Comparison of ENCODE assay signal across 8 mouse cellular contexts in the genomic region with DNA sequence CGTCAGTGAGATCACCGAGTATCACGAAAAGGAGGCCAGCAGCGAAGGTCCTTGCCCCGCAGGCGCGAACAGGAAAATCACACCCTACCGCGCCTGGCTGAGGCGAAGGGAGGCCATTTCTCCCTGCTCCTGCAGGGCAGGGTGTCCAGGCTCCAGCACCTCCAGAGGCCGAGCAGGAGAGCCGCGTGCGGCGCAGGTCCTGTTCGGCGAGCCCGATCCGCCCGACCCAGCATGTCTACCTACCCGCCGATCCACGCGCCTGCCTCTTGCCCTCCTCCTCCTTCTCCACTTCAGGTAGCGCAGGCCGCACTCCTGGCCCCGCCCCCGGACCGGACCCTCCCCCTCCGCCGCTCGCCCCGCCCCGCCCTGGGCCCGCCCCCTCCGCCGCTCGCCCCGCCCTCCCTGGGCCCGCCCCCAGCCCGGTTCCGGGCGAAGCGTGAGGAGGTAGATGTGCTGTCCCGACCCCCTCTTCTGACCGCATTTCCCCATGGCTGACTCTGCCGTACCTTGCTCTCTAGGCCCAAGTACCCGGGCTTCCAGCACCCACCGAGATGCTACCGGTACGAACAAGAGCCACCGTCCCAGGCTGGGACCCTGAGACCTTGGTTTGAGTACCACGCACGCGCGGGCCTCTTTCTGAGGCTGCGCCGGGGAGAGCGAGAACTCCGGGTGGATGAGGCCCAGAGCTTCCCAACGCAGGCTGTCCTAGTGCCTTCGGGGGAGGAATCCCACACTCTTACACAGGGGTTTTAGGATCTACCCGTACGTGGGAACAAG. TPM values are rescaled to one million over a fixed set of nuclear protein-coding genes. Genes with fewer than 3 reads are reported as not detected.
A peak's percentile ranks its signal among the peaks of the same experiment; 100 is the strongest.
DNase-seq lines count a peak whose midpoint lies in the region; ATAC-seq lines count a peak whose summit lies in the region.

A gene (plus strand): TSS at position 73 of the 777 bp plus-strand sequence.
A gene (minus strand): TSS at position 588 of the 777 bp plus-strand sequence.

- H3K4me1 ChIP-seq in forebrain, embryonic 14.5 days (ENCODE audit: control insufficient read depth, insufficient read depth, low read length) = no peaks in the 10 kb centered on the region; the same call in 1 of the 2 replicates
- peaks cover 18% of the 10 kb centered on the region for H3K4me1 ChIP-seq in neural tube, embryonic 15.5 days

- intact Hi-C loops in heart, postnatal 14 days (cut with DNase I) = no loop called here

- peak within 1 kb of the TSS; percentile 81 for H3K9ac ChIP-seq in forebrain, embryonic 14.5 days (ENCODE audit: low read length)
- H3K9ac ChIP-seq in neural tube, embryonic 15.5 days (replicated peaks) = peak within 1 kb of the TSS; percentile 77

- peak; percentile 95 for ATAC-seq in forebrain, embryonic 14.5 days
- ATAC-seq in neural tube, embryonic 15.5 days (ENCODE audit: low FRiP score) = peak; percentile 97

- peak within 1 kb of the TSS; percentile 80 for H3K27ac ChIP-seq in forebrain, embryonic 14.5 days (ENCODE audit: low read depth, low read length)
- peak within 1 kb of the TSS; percentile 94 for H3K27ac ChIP-seq in neural tube, embryonic 15.5 days (replicated peaks)

- H3K9me3 ChIP-seq in forebrain, embryonic 14.5 days (replicated peaks; ENCODE audit: control insufficient read depth, low read length) = no peaks in the 10 kb centered on the region
- no peaks in the 10 kb centered on the region for H3K9me3 ChIP-seq in neural tube, embryonic 15.5 days (replicated peaks)

- DNase-seq in ES-CJ7 (ENCODE audit: low read depth, low spot score) = peak; percentile 86
- peak; percentile 83 for DNase-seq in cerebellum, adult 11 months
- DNase-seq in forebrain, embryonic 14.5 days (ENCODE audit: low spot score) = peak; percentile 95
- DNase-seq in heart, postnatal 14 days = peak; percentile 82 to 87
- peak; percentile 85 for DNase-seq in layer of hippocampus, adult 11-12 months (ENCODE audit: low spot score)
- peak; percentile 89 for DNase-seq in lung, adult 18-20 months
- peak; percentile 91 for DNase-seq in testis, postnatal 14 days (ENCODE audit: low spot score)

- peak within 1 kb of the TSS; percentile 50 for H3K4me2 ChIP-seq in forebrain, embryonic 14.5 days (ENCODE audit: low read length)
- peak within 1 kb of the TSS; percentile 65 for H3K4me2 ChIP-seq in neural tube, embryonic 15.5 days

- 1% methylated on average over 60 of the region's 64 CpGs for WGBS in forebrain, embryonic 14.5 days
- WGBS in neural tube, embryonic 15.5 days = under 1% methylated on average over 63 of the region's 64 CpGs

- H3K36me3 ChIP-seq in forebrain, embryonic 14.5 days (ENCODE audit: control insufficient read depth, insufficient read depth, low read length) = peaks cover 16% of the 10 kb centered on the region
- peaks cover 13% of the 10 kb centered on the region for H3K36me3 ChIP-seq in neural tube, embryonic 15.5 days

- peak within 1 kb of the TSS; percentile 71 for H3K4me3 ChIP-seq in forebrain, embryonic 14.5 days (ENCODE audit: low read depth, low read length)
- H3K4me3 ChIP-seq in neural tube, embryonic 15.5 days (replicated peaks) = peak within 1 kb of the TSS; percentile 86

- H3K27me3 ChIP-seq in forebrain, embryonic 14.5 days (replicated peaks; ENCODE audit: control insufficient read depth, insufficient read depth, low read length) = no peaks in the 10 kb centered on the region
- H3K27me3 ChIP-seq in neural tube, embryonic 15.5 days (replicated peaks) = no peaks in the 10 kb centered on the region

RNA-seq across cellular contexts. Expression of the first gene that starts in this region (rescaled TPM):
- 23.5 and 25.1 TPM in 2 replicates for polyA plus RNA-seq in forebrain, embryonic 14.5 days (2014; fragmentation: Nextera tagmentation; extraction: Ambion mirVana)
- 1 to 10 TPM; 7.0 to 8.2 TPM for total RNA-seq in heart, postnatal 14 days (2021)
- 21.4 and 25.6 TPM in 2 replicates for polyA plus RNA-seq in neural tube, embryonic 15.5 days (2015; fragmentation: Nextera tagmentation; extraction: Ambion mirVana)

RNA-seq across cellular contexts. Expression of the second gene that starts in this region (rescaled TPM):
- 26.2 and 35.1 TPM in 2 replicates for polyA plus RNA-seq in forebrain, embryonic 14.5 days (2014; fragmentation: Nextera tagmentation; extraction: Ambion mirVana)
- 1 to 10 TPM; 5.0 to 7.0 TPM for total RNA-seq in heart, postnatal 14 days (2021)
- polyA plus RNA-seq in neural tube, embryonic 15.5 days (2015; fragmentation: Nextera tagmentation; extraction: Ambion mirVana) = 31.8 and 37.4 TPM in 2 replicates

Comparison
In these comparisons a context has a peak if more than half of its experiments do, and no peak if none do; other contexts are left out.
1. Peak in every context shown above with its lines: DNase-seq, ATAC-seq, H3K4me3 ChIP-seq and H3K27ac ChIP-seq.